Mouse (Mus musculus) gonadal fat pad, adult 2 months (tissue): ENCODE measurements around the gene Nek6. TPM values are rescaled to one million over a fixed set of nuclear protein-coding genes. Genes with fewer than 3 reads are reported as not detected.

Experiments
- DNase-seq: peaks from one replicate; pipeline ENCODE4 v3.0.0-alpha.2; 2012; ENCODE audit warnings: low read depth
- polyA plus RNA-seq: library from polyadenylated mRNA; depleted of rRNA; stranded (reverse); fragments of >200 nt; gene quantifications from 2 replicates; pipeline ENCODE4 v1.2.3, GENCODE M21; 2012; rRNA removed

The Nek6 gene
- 18.5 and 40.7 TPM in 2 replicates for polyA plus RNA-seq

DNA sequence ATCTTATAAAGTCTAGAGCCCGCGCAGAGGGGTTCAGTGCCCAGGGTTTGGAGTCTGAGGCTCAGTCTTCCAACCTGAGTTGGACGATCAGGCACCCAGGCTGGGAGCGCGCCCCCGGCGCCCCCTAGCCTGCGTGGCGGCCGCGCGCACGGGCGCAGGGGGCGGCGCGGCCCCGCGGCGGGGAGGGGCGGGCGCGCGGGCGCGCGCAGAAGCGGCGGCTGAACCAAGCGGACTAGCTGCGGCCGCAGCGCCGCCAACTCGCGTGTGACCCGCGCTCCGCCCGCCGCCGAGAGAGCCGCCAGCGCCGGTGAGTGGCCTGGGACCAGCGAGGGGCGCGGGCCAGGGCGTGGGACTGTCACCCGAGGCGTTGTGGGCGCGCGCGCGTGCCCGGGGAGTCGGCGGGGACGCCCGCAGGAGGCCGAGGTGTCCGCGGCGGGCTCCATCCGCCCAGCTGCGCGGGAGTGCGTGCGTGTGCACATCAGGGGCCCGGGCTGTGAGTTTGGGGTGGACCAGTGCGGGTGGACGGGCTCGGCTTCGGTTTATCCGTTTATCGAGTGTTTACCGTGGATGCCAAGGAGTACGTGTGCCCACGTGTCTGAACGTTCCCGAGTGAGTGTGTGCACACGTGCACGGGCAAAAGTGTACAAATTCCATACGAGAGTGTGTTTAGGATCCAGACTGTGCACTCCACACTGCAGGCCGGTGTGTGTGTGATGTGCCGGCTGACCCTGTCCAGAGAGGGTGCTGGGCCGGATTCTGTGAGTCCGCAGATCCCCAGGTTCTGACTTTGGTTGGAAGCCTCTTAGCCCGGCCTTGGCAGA, at the start of gene Nek6:
Nek6 (plus strand) TSS at position 157 of the 821 bp plus-strand sequence.
- DNase-seq = no peak

- no peak for DNase-seq
Measured at GRCm38 (mm10) chr2:38462323-38462722, 49.1 kb upstream of the Nek6 start.

DNA sequence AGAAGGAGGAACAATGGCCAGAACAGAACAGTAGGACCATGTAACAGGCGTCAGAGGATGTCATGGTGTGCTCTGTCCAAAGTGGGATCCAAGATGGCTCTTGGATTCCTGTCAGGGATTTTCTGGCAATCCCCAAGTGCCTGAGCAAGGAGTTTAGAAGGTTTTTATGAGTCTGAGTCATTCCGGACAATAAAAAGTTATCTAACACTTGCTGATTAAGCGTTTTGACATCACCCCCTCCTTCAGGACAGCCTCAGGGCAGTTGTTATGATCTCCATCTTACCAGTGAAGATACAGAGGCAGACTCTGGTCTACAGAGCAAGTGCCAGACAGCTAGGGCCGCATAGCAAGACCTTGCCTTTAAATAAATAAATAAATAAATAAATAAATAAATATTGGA, 42.6 kb upstream of the Nek6 start:
- no peak for DNase-seq

GRCm38 (mm10) chr2:38471745-38472144, 39.7 kb upstream of the Nek6 start:
- DNase-seq = no peak

GRCm38 (mm10) chr2:38472829-38473228, 38.6 kb upstream of the Nek6 start:
- no peak for DNase-seq

- no peak for DNase-seq
Measured at GRCm38 (mm10) chr2:38476871-38477496, 34.5 kb upstream of the Nek6 start.

DNA sequence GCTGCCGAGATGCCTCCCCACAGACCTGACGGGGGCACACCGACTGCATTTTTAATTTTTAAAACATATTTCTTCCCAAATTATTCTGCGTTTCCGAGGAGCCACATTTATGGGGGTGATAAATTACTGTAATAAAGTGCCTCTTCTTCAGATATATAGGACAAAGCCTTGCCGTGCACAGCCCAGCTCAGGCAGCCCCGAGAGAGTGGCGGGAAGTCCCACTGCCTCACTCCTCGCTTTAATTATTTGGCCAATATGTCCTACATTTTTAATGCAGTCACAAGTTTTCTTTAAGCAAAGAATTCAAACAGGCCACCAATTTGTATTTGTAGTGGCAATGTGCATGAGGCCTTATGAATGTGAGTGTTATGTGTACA, 34.0 kb upstream of the Nek6 start:
- no peak for DNase-seq

DNA sequence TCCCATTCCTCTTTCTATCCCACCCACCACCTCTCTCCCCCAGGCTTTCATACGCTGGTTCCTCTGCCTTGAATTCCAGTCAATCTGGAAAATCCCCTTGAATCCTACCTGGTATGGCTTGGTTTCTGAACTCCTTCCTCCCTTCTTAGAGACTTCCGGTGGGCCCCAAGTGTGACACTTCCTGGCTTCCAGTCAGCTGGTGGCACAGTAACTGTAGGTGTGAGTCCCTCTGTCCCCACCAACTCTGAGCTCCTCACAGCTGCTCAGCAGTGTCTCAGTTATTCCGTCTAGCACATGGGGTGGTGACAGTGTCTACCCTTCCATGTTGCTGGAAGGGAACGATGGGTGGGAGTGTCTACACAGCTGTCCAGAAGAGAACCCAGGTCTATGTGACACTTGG, 32.8 kb upstream of the Nek6 start:
- DNase-seq = no peak

- DNase-seq = no peak
Measured at GRCm38 (mm10) chr2:38479541-38479940, 31.9 kb upstream of the Nek6 start.

- no peak for DNase-seq
Measured at GRCm38 (mm10) chr2:38481166-38481778, 30.2 kb upstream of the Nek6 start.

DNA sequence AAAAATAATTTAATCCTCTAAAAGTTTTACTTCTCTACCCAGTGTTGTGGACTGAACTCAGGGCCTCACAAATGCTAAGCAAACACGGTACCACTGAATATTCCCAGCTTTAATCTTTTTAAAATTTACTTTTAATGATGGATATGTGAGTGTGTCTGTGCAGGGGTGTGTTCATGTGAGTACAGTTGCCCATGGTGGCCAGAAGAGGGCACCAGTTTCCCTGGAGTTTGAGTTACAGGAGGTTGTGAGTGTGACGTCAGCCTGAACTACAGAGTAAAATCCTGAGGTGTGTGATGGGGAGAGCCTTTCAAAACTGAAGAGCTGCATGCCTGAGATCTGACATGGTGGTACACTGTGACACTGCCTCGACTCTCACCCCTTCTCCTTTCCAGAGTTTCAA, 29.3 kb upstream of the Nek6 start:
- DNase-seq = no peak

DNA sequence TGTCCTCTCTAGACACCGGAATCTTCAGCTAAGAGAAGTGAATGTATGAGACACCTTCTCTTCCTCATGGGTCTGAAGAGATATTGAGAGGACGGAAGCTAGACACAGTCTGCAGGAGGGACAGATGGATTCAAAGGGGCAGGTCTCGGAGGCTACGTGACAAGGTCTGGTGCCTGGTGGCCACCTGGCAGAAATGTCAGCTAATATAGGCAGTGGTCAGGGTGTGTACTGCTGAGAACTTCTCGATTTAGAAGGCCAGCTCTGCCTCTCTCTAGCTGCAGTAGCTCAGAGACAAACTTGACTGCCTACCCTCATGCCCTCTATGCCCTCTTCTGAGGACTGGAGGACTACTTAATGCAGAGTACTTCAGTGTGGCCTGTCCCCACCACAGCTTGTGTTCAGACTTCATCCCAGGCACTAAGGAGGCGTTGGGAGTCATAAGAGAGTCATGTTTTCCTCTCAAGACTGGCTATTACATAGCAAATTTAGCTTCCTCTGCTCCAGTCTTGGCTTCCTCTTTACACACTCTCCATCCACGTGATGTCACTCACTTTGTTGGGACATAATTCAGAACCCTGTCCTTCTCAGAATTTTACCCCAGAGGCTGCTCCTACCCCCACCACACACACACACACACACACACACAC, 28.3 kb upstream of the Nek6 start:
- DNase-seq = no peak

DNA sequence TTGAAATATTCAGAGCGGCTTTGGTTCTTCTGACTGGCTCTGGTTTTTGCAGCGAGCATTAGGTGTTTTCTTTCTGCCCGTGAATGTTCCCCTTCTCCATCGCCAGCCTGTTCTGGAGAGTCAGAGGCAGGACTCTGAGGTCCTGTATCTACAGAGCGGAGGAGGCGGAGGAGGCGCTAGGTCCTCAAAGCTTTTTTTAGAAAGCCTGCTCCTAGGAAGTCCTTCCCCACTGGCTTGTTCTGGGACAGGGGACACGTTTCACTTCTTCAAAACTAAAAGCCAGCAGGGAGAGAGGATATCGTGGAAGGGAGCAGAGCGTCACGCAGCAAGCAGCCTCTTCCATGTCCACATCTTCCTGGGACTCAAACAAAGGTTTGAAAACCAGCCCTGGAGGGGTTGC, 26.9 kb upstream of the Nek6 start:
- DNase-seq = no peak

- no peak for DNase-seq
Measured at GRCm38 (mm10) chr2:38485409-38485808, 26.0 kb upstream of the Nek6 start.

- DNase-seq = peak; percentile 60
Measured at GRCm38 (mm10) chr2:38485957-38486931, 25.2 kb upstream of the Nek6 start.

GRCm38 (mm10) chr2:38497594-38497993, 13.8 kb upstream of the Nek6 start:
- no peak for DNase-seq

DNA sequence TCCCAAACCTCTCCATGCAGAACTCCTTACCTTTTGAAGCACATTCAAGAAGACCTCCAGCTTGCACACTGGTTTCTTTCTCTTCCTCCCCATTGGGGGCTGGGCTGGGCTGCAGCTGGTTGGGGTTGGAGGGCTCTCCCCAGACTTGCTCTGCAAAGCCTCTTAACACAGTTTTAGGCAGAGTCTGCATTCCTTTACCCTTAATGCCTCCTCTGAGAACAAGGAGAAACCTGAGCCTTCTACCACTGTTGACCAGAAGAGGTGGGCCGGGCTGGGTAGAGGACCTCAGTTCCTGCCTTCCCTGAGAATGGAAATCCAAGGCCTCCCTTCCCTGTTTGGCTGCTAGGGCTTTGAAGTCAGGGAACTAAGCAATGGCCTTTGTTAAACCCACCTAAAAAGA, 9.8 kb upstream of the Nek6 start:
- no peak for DNase-seq

GRCm38 (mm10) chr2:38502123-38502522, 9.3 kb upstream of the Nek6 start:
- DNase-seq = no peak

- no peak for DNase-seq
Measured at GRCm38 (mm10) chr2:38502747-38503146, 8.7 kb upstream of the Nek6 start.

GRCm38 (mm10) chr2:38504311-38504710, 7.1 kb upstream of the Nek6 start:
- no peak for DNase-seq

- no peak for DNase-seq
Measured at GRCm38 (mm10) chr2:38507181-38507580, 4.3 kb upstream of the Nek6 start.
